Mouse (Mus musculus) intestine, embryonic 16.5 days (tissue): ENCODE results near the gene Zfp319. TPM values are rescaled to one million over a fixed set of nuclear protein-coding genes. Genes with fewer than 3 reads are reported as not detected.

Experiments used
- ATAC-seq: fragments of 200-750 bp; cut with Nextera tagmentation; 2 replicates; pipeline ENCODE4 v1.8.0; 2017; ENCODE audit warnings: moderate TSS enrichment, moderate library complexity
- H3K27ac ChIP-seq: fragments of 300-500 bp; sonication (generic); 2 replicates; pipeline ENCODE4 v1.5.1; 2014; ENCODE audit warnings: mild to moderate bottlenecking, low read length
- H3K27me3 ChIP-seq: fragments of 300-500 bp; sonication (generic); replicated peaks from 2 replicates; pipeline ENCODE4 v1.6.1; 2014; ENCODE audit warnings: low read length, control low read depth, mixed read lengths; ENCODE audit not compliant: control insufficient read depth, insufficient read depth
- H3K36me3 ChIP-seq: fragments of 300-500 bp; sonication (generic); 2 replicates; pipeline ENCODE4 v1.6.1; 2014; ENCODE audit warnings: low read length, control low read depth; ENCODE audit not compliant: control insufficient read depth, insufficient read depth
- H3K4me1 ChIP-seq: fragments of 300-500 bp; sonication (generic); 2 replicates; pipeline ENCODE4 v1.6.1; 2014; ENCODE audit warnings: low read length, control low read depth, mixed read lengths; ENCODE audit not compliant: control insufficient read depth, insufficient read depth
- H3K4me2 ChIP-seq: fragments of 300-500 bp; sonication (generic); 2 replicates; pipeline ENCODE4 v1.6.1; 2014; ENCODE audit warnings: low read depth, low read length, control low read depth
- H3K4me3 ChIP-seq: fragments of 300-500 bp; sonication (generic); 2 replicates; pipeline ENCODE4 v1.5.1; 2014; ENCODE audit warnings: mild to moderate bottlenecking, low read length
- H3K9ac ChIP-seq: fragments of 300-500 bp; sonication (generic); 2 replicates; pipeline ENCODE4 v1.6.1; 2014; ENCODE audit warnings: low read depth, low read length
- H3K9me3 ChIP-seq: fragments of 300-500 bp; sonication (generic); 2 replicates; pipeline ENCODE4 v1.6.1; 2016; ENCODE audit warnings: low read length, control low read depth; ENCODE audit not compliant: control insufficient read depth
- WGBS: fragments of 180-500 bp; shearing (Covaris S2); extraction: QIAGEN DNeasy Blood & Tissue Kit; methylation state at CpG from one replicate; pipeline ENCODE4 v1.1.7; 2014; 5-methylcytosine and 5-hydroxymethylcytosine counted together
- polyA plus RNA-seq: library from polyadenylated mRNA; unstranded; fragments of >200 nt; fragmentation: Nextera tagmentation; extraction: Ambion mirVana; gene quantifications from 2 replicates; pipeline ENCODE4 v1.2.1, GENCODE M21; 2015

Zfp319 gene
- polyA plus RNA-seq, 1 experiment from 2014 or later: 4.5 TPM

GRCm38 (mm10) chr8:95289066-95289650, 42.6 kb downstream of the Zfp319 start:
- Histone ChIP-seq H3K9ac (no peak overlapping the region), H3K4me1 (no peaks in the 10 kb centered on the region), H3K9me3 (no peaks in the 10 kb centered on the region), H3K27ac (no peak overlapping the region), H3K4me2 (no peak overlapping the region), H3K4me3 (no peak overlapping the region), H3K36me3 (no peaks in the 10 kb centered on the region), H3K27me3 (no peaks in the 10 kb centered on the region)
- WGBS: 57% methylated on average over 6 of the region's 6 CpGs
- ATAC-seq: no peak

GRCm38 (mm10) chr8:95281493-95281892, 50.3 kb downstream of the Zfp319 start:
- no peak overlapping the region for H3K4me2 ChIP-seq
- 56% methylated on average over 5 of the region's 5 CpGs for WGBS

More at GRCm38 (mm10) chr8:95281493-95281892, 50.3 kb downstream of the Zfp319 start:
- Histone ChIP-seq H3K27ac (no peak overlapping the region), H3K27me3 (no peaks in the 10 kb centered on the region), H3K9ac (no peak overlapping the region), H3K36me3 (no peaks in the 10 kb centered on the region), H3K9me3 (no peaks in the 10 kb centered on the region), H3K4me3 (no peak overlapping the region), H3K4me1 (no peaks in the 10 kb centered on the region)
- ATAC-seq: no peak

Other genes starting within 250 kb of the Zfp319 start
- 23.4 and 30.9 TPM in 2 replicates for gene Kifc3, start 129.1 kb downstream of the Zfp319 start, polyA plus RNA-seq
- gene Cngb1, start 25.4 kb downstream of the Zfp319 start, polyA plus RNA-seq: 0.49 and 0.65 TPM in 2 replicates
- not detected in 2 replicates for gene Tepp, start 21.4 kb downstream of the Zfp319 start, polyA plus RNA-seq
- gene Usb1, start 334 bp upstream of the Zfp319 start, polyA plus RNA-seq: 43.4 and 45.8 TPM in 2 replicates
- gene Mmp15, start 20.3 kb upstream of the Zfp319 start, polyA plus RNA-seq: 7.9 and 8.3 TPM in 2 replicates
- gene Cfap20, start 102.9 kb upstream of the Zfp319 start, polyA plus RNA-seq: 100 and 113 TPM in 2 replicates
- gene Csnk2a2, start 158.1 kb upstream of the Zfp319 start, polyA plus RNA-seq: 5.1 and 5.5 TPM in 2 replicates
- 0.13 TPM in 1 of 2 replicates, not detected in the other for gene Ccdc113, start 202.1 kb upstream of the Zfp319 start, polyA plus RNA-seq
- gene Prss54, start 244.4 kb upstream of the Zfp319 start, polyA plus RNA-seq: not detected in 2 replicates